Mouse (Mus musculus) myocyte (in vitro differentiated cells): ENCODE data around the gene Abcc6. TPM values are rescaled to one million over a fixed set of nuclear protein-coding genes. Genes with fewer than 3 reads are reported as not detected.
"Not testable (repeated sequence)": the region's sequence is repeated elsewhere in the genome, so short reads cannot be mapped to it uniquely, and the experiment has no call there.

Source experiments
- H3K27me3 ChIP-seq: one replicate; pipeline ENCODE4 v1.6.1; 2011; ENCODE audit not compliant: control insufficient read depth, insufficient read depth, insufficient read length
- H3K36me3 ChIP-seq: one replicate; pipeline ENCODE4 v1.6.1; 2011; ENCODE audit not compliant: control insufficient read depth, insufficient read depth
- H3K4me2 ChIP-seq: one replicate; pipeline ENCODE4 v1.6.1; 2011; ENCODE audit warnings: low read depth, control low read depth
- H3K4me3 ChIP-seq: one replicate; pipeline ENCODE4 v1.5.1; 2011; ENCODE audit warnings: mild to moderate bottlenecking, control low read depth, moderate library complexity
- H3K79me2 ChIP-seq: one replicate; pipeline ENCODE4 v1.6.1; 2011; ENCODE audit not compliant: control insufficient read depth, insufficient read depth
- H3ac ChIP-seq: one replicate; pipeline ENCODE4 v1.6.1; 2011; ENCODE audit not compliant: control insufficient read depth, insufficient read length
- CEBPB ChIP-seq: IDR thresholded peaks from 2 replicates; pipeline ENCODE4 v1.6.1; 2011; ENCODE audit warnings: mild to moderate bottlenecking, moderate library complexity; ENCODE audit not compliant: poor library complexity, insufficient read depth, severe bottlenecking
- E2F4 ChIP-seq: IDR thresholded peaks from one replicate; pipeline ENCODE4 v1.6.1; 2011; ENCODE audit warnings: mild to moderate bottlenecking, control low read depth, moderate library complexity; ENCODE audit not compliant: insufficient read depth
- MAX ChIP-seq: IDR thresholded peaks from one replicate; pipeline ENCODE4 v1.6.1; 2011; ENCODE audit warnings: low read depth, mild to moderate bottlenecking, control low read depth
- MYOD1 ChIP-seq, 3 experiments: IDR thresholded peaks; one replicate each; pipeline ENCODE4 v1.6.1; 2011; ENCODE audit warnings: control low read depth in 2 of 3, low read depth in 2 of 3, mild to moderate bottlenecking in 2 of 3, moderate library complexity in 1 of 3; ENCODE audit not compliant: insufficient read length in 2 of 3, control insufficient read depth in 1 of 3
- MYOG ChIP-seq, 3 experiments: IDR thresholded peaks; one replicate each; pipeline ENCODE4 v1.6.1; 2011; ENCODE audit warnings: control low read depth in 2 of 3, low read depth in 2 of 3, mild to moderate bottlenecking in 2 of 3; ENCODE audit not compliant: insufficient read length in 2 of 3, control insufficient read depth in 1 of 3, insufficient read depth in 1 of 3
- POLR2A ChIP-seq: IDR thresholded peaks from one replicate; pipeline ENCODE4 v1.6.1; 2011; ENCODE audit warnings: low read depth, mild to moderate bottlenecking, control low read depth, moderate library complexity; ENCODE audit not compliant: insufficient read length
- POLR2AphosphoS2 ChIP-seq: IDR thresholded peaks from one replicate; pipeline ENCODE4 v1.6.1; 2011; ENCODE audit warnings: low read depth, control low read depth; ENCODE audit not compliant: insufficient read length
- REST ChIP-seq: IDR thresholded peaks from one replicate; pipeline ENCODE4 v1.6.1; 2011; ENCODE audit warnings: mild to moderate bottlenecking, control low read depth, moderate library complexity; ENCODE audit not compliant: insufficient read depth, insufficient read length
- SRF ChIP-seq: IDR thresholded peaks from one replicate; pipeline ENCODE4 v1.6.1; 2011; ENCODE audit warnings: low read depth; ENCODE audit not compliant: control insufficient read depth, insufficient read length
- TCF12 ChIP-seq: IDR thresholded peaks from one replicate; pipeline ENCODE4 v1.6.1; 2011; ENCODE audit warnings: mild to moderate bottlenecking, control low read depth; ENCODE audit not compliant: poor library complexity, insufficient read depth, severe bottlenecking
- TCF3 ChIP-seq: IDR thresholded peaks from one replicate; pipeline ENCODE4 v1.6.1; 2011; ENCODE audit warnings: low read depth, control low read depth; ENCODE audit not compliant: insufficient read length
- USF1 ChIP-seq: IDR thresholded peaks from one replicate; pipeline ENCODE4 v1.6.1; 2011; ENCODE audit warnings: low read depth, mild to moderate bottlenecking, control low read depth, moderate library complexity
- polyA plus RNA-seq: library from polyadenylated mRNA; unstranded; fragments of >200 nt; fragmentation: generic; extraction: Trizol; gene quantifications from one replicate; pipeline ENCODE4 v1.2.1, GENCODE M21; 2012; ENCODE audit warnings: missing spikeins

Gene Abcc6
- polyA plus RNA-seq, 1 experiment, result not detected

- H3ac ChIP-seq, result no peak overlapping the region
- H3K4me3 ChIP-seq, result no peak overlapping the region
- no peak for TF ChIP-seq POLR2A
- no peak for TF ChIP-seq E2F4
- TF ChIP-seq POLR2AphosphoS2, result no peak
- no peak for TF ChIP-seq MYOG (IDR thresholded peaks at IDR 0.05; ENCODE audit: control insufficient read depth in 1 of 3, insufficient read depth in 1 of 3, insufficient read length in 2 of 3, low read depth in 2 of 3)
Observed at GRCm38 (mm10) chr7:45974103-45974502, 56.0 kb downstream of the Abcc6 start.

GRCm38 (mm10) chr7:45973271-45973687 is 56.8 kb downstream of the Abcc6 start:
- Histone ChIP-seq H3ac (no peak overlapping the region), H3K27me3 (peaks cover 8% of the 10 kb centered on the region), H3K4me2 (no peak overlapping the region), H3K4me3 (no peak overlapping the region), H3K79me2 (no peaks in the 10 kb centered on the region), H3K36me3 (no peaks in the 10 kb centered on the region)
- TF ChIP-seq USF1 (peak; percentile 86), TCF12 (no peak)

More at GRCm38 (mm10) chr7:45974103-45974502, 56.0 kb downstream of the Abcc6 start:
- Histone ChIP-seq H3K36me3 (no peaks in the 10 kb centered on the region), H3K4me2 (no peak overlapping the region), H3K79me2 (no peaks in the 10 kb centered on the region), H3K27me3 (peaks cover 5% of the 10 kb centered on the region)

GRCm38 (mm10) chr7:45971831-45972723 is 58.0 kb downstream of the Abcc6 start:
- Histone ChIP-seq H3K79me2 (no peaks in the 10 kb centered on the region), H3K36me3 (no peaks in the 10 kb centered on the region), H3K4me2 (no peak overlapping the region), H3K27me3 (peaks cover 12% of the 10 kb centered on the region), H3ac (no peak overlapping the region), H3K4me3 (no peak overlapping the region)
- TF ChIP-seq E2F4 (no peak), CEBPB (no peak), POLR2A (no peak), MYOD1 (IDR thresholded peaks at IDR 0.05; ENCODE audit: control insufficient read depth in 1 of 3, insufficient read length in 2 of 3, low read depth in 2 of 3) (no peak), SRF (no peak), TCF3 (no peak), USF1 (no peak), MAX (no peak), POLR2AphosphoS2 (no peak)

GRCm38 (mm10) chr7:45956611-45957010 is 73.5 kb downstream of the Abcc6 start:
- Histone ChIP-seq H3K4me2 (peak overlapping the region; percentile 88), H3K4me3 (peak overlapping the region; percentile 26), H3K27me3 (peaks cover 2% of the 10 kb centered on the region), H3K36me3 (no peaks in the 10 kb centered on the region), H3K79me2 (no peaks in the 10 kb centered on the region), H3ac (no peak overlapping the region)
- TF ChIP-seq POLR2AphosphoS2 (no peak), POLR2A (no peak), REST (no peak), MAX (no peak), USF1 (no peak), CEBPB (no peak), MYOD1 (IDR thresholded peaks at IDR 0.05; ENCODE audit: control insufficient read depth in 1 of 3, insufficient read length in 2 of 3, low read depth in 2 of 3) (no peak), MYOG (IDR thresholded peaks at IDR 0.05; ENCODE audit: control insufficient read depth in 1 of 3, insufficient read depth in 1 of 3, insufficient read length in 2 of 3, low read depth in 2 of 3) (no peak), SRF (no peak), E2F4 (no peak), TCF3 (no peak), TCF12 (no peak)

GRCm38 (mm10) chr7:45949061-45949460 is 81.0 kb downstream of the Abcc6 start:
- no peaks in the 10 kb centered on the region for H3K36me3 ChIP-seq

GRCm38 (mm10) chr7:45943280-45943679 is 86.8 kb downstream of the Abcc6 start:
- H3K4me2 ChIP-seq, H3K79me2 ChIP-seq, H3ac ChIP-seq: not testable (repeated sequence)

More at GRCm38 (mm10) chr7:45949061-45949460, 81.0 kb downstream of the Abcc6 start:
- Histone ChIP-seq H3K79me2 (no peaks in the 10 kb centered on the region), H3K4me3 (no peak overlapping the region), H3K27me3 (no peaks in the 10 kb centered on the region), H3K4me2 (no peak overlapping the region), H3ac (no peak overlapping the region)
- TF ChIP-seq MYOG (IDR thresholded peaks at IDR 0.05; ENCODE audit: control insufficient read depth in 1 of 3, insufficient read depth in 1 of 3, insufficient read length in 2 of 3, low read depth in 2 of 3), result no peak
- TF ChIP-seq POLR2A, result no peak

More at GRCm38 (mm10) chr7:45943280-45943679, 86.8 kb downstream of the Abcc6 start:
- not testable (repeated sequence) for H3K36me3 ChIP-seq, H3K27me3 ChIP-seq, H3K4me3 ChIP-seq
